Mouse (Mus musculus) heart, postnatal 4 days (tissue): ENCODE data around the gene Rnaseh2c. TPM values are rescaled to one million over a fixed set of nuclear protein-coding genes. Genes with fewer than 3 reads are reported as not detected.

Experiments used
- DNase-seq: peaks from one replicate; pipeline ENCODE4 v3.0.0; 2021
- total RNA-seq, 2 experiments: library from RNA; stranded (reverse); gene quantifications; 2 replicates each; pipeline ENCODE4 v1.2.3; 2021

Gene Rnaseh2c
- total RNA-seq, 2 experiments from 2014 or later, result 92.4 to 94.5 TPM

GRCm38 (mm10) chr19:5636571-5637041 lies 34.9 kb downstream of the Rnaseh2c start:
- no peak for DNase-seq

GRCm38 (mm10) chr19:5637069-5638047 lies 35.7 kb downstream of the Rnaseh2c start, which contains the start of gene Rela:
TSS of gene Rela (plus strand) at chr19:5637483.
- peak; percentile 95 for DNase-seq

- no peak for DNase-seq
Measured at GRCm38 (mm10) chr19:5638416-5639005, 36.8 kb downstream of the Rnaseh2c start.

GRCm38 (mm10) chr19:5640339-5640738 lies 38.7 kb downstream of the Rnaseh2c start:
- DNase-seq, result peak; percentile 34

- no peak for DNase-seq
Measured at GRCm38 (mm10) chr19:5641021-5641420, 39.3 kb downstream of the Rnaseh2c start.

- no peak for DNase-seq
Measured at GRCm38 (mm10) chr19:5641641-5642040, 40.0 kb downstream of the Rnaseh2c start.

- no peak for DNase-seq
Measured at GRCm38 (mm10) chr19:5645280-5645679, 43.6 kb downstream of the Rnaseh2c start.

- DNase-seq, result no peak
Measured at GRCm38 (mm10) chr19:5646731-5647330, 45.2 kb downstream of the Rnaseh2c start.

- DNase-seq, result no peak
Measured at GRCm38 (mm10) chr19:5647791-5648190, 46.1 kb downstream of the Rnaseh2c start.

- peak; percentile 85 for DNase-seq
Measured at GRCm38 (mm10) chr19:5648401-5649297, 47.0 kb downstream of the Rnaseh2c start.

- peak; percentile 66 for DNase-seq
Measured at GRCm38 (mm10) chr19:5649298-5649741, 47.6 kb downstream of the Rnaseh2c start.

- DNase-seq, result no peak
Measured at GRCm38 (mm10) chr19:5651502-5652274, 50.0 kb downstream of the Rnaseh2c start.

- DNase-seq, result no peak
Measured at GRCm38 (mm10) chr19:5652570-5652969, 50.9 kb downstream of the Rnaseh2c start.

- DNase-seq, result no peak
Measured at GRCm38 (mm10) chr19:5653969-5654719, 52.5 kb downstream of the Rnaseh2c start.

- DNase-seq, result no peak
Measured at GRCm38 (mm10) chr19:5654720-5655298, 53.1 kb downstream of the Rnaseh2c start.
